Mouse (Mus musculus) G1E-ER4 (cell line): ENCODE data around the gene Cd2ap. TPM values are rescaled to one million over a fixed set of nuclear protein-coding genes. Genes with fewer than 3 reads are reported as not detected.

Experiments used
- GATA1 ChIP-seq: IDR thresholded peaks from one replicate; pipeline ENCODE4 v1.8.0; 2012; ENCODE audit warnings: low read length, inconsistent platforms
- polyA plus RNA-seq: library from polyadenylated mRNA; stranded (reverse); fragments of >175 nt; gene quantifications from 2 replicates; pipeline ENCODE4 v1.2.3, GENCODE M21; 2012

Gene Cd2ap
- 8.3 and 10.6 TPM in 2 replicates for polyA plus RNA-seq

- TF ChIP-seq GATA1: no peak
Observed at GRCm38 (mm10) chr17:42876001-42876903, at the start of gene Cd2ap. Cd2ap (minus strand) TSS chr17:42876665.

GRCm38 (mm10) chr17:42924731-42925130 is 48.3 kb upstream of the Cd2ap start:
- no peak for TF ChIP-seq GATA1

- TF ChIP-seq GATA1: no peak
Observed at GRCm38 (mm10) chr17:42918810-42919209, 42.3 kb upstream of the Cd2ap start.

- TF ChIP-seq GATA1: no peak
Observed at GRCm38 (mm10) chr17:42914726-42915125, 38.3 kb upstream of the Cd2ap start.

- no peak for TF ChIP-seq GATA1
Observed at GRCm38 (mm10) chr17:42912193-42912592, 35.7 kb upstream of the Cd2ap start.

GRCm38 (mm10) chr17:42910476-42910875 is 34.0 kb upstream of the Cd2ap start:
- TF ChIP-seq GATA1: no peak

- TF ChIP-seq GATA1: no peak
Observed at GRCm38 (mm10) chr17:42909376-42909775, 32.9 kb upstream of the Cd2ap start.

GRCm38 (mm10) chr17:42908744-42909370 is 32.4 kb upstream of the Cd2ap start:
- TF ChIP-seq GATA1: no peak

- no peak for TF ChIP-seq GATA1
Observed at GRCm38 (mm10) chr17:42908136-42908535, 31.7 kb upstream of the Cd2ap start.

GRCm38 (mm10) chr17:42905919-42906318 is 29.5 kb upstream of the Cd2ap start:
- TF ChIP-seq GATA1: no peak

GRCm38 (mm10) chr17:42900795-42901194 is 24.3 kb upstream of the Cd2ap start:
- TF ChIP-seq GATA1: no peak

GRCm38 (mm10) chr17:42887282-42887707 is 10.8 kb upstream of the Cd2ap start:
- TF ChIP-seq GATA1: no peak

GRCm38 (mm10) chr17:42885091-42885501 is 8.6 kb upstream of the Cd2ap start:
- TF ChIP-seq GATA1: no peak

- no peak for TF ChIP-seq GATA1
Observed at GRCm38 (mm10) chr17:42884382-42884781, 7.9 kb upstream of the Cd2ap start.

- no peak for TF ChIP-seq GATA1
Observed at GRCm38 (mm10) chr17:42883769-42884168, 7.3 kb upstream of the Cd2ap start.

- no peak for TF ChIP-seq GATA1
Observed at GRCm38 (mm10) chr17:42883315-42883714, 6.8 kb upstream of the Cd2ap start.

- no peak for TF ChIP-seq GATA1
Observed at GRCm38 (mm10) chr17:42882873-42883272, 6.4 kb upstream of the Cd2ap start.
